Mouse (Mus musculus) B cell, adult (primary cell): Measurements from ENCODE around the gene Habp2. TPM values are rescaled to one million over a fixed set of nuclear protein-coding genes. Genes with fewer than 3 reads are reported as not detected.

ENCODE experiments used
- total RNA-seq: library from RNA; stranded (reverse); gene quantifications from 4 replicates; pipeline ENCODE4 v1.2.4, GENCODE M21; 2023; ENCODE audit not compliant: inconsistent age

Habp2 gene
- not detected in 4 replicates for total RNA-seq

DNA sequence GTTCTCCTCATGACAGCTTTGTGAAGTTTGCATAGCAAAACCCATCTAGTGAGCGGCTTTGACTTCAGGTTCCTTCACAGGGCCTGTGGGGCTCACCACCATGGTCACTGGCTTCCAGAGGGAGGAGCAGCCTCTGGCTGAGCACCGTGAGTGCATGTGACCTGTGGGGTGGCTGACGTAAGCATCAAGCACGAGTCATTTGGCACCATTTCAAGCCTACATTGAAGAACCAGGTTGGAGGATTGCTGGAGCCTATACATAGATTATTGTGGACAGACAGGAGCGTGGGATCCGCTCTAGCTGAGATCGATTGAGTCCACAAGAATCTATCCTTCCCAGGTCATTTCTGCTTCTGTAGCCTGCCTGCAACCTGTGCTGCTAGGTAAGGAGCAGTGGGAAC lies at the start of gene Habp2:
Habp2 (plus strand) TSS at position 272 of the 400 bp plus-strand sequence.

Other genes with a start within 250 kb of the Habp2 start
- 0.12 to 0.32 TPM (median 0.20 TPM) in 4 replicates for gene Nrap, start 102.9 kb downstream of the Habp2 start, total RNA-seq
- 25.0 to 31.5 TPM (median 27.2 TPM) in 4 replicates for gene Casp7, start 110.0 kb downstream of the Habp2 start, total RNA-seq
- 0.96 to 1.3 TPM (median 1.1 TPM) in 4 replicates for gene Plekhs1, start 174.5 kb downstream of the Habp2 start, total RNA-seq